Mouse (Mus musculus) forebrain, embryonic 13.5 days (tissue): ENCODE data around the gene Lilra6. TPM values are rescaled to one million over a fixed set of nuclear protein-coding genes. Genes with fewer than 3 reads are reported as not detected.

Source experiments
- polyA plus RNA-seq: library from polyadenylated mRNA; unstranded; fragments of >200 nt; fragmentation: Nextera tagmentation; extraction: Ambion mirVana; gene quantifications from 2 replicates; pipeline ENCODE4 v1.2.1, GENCODE M21; 2015

Gene Lilra6
- polyA plus RNA-seq, 1 experiment from 2014 or later, result not detected

Other genes with a start within 250 kb of the Lilra6 start
- gene Leng1, start 249.7 kb downstream of the Lilra6 start, polyA plus RNA-seq, result 16.1 and 19.2 TPM in 2 replicates
- 2.1 and 3.4 TPM in 2 replicates for gene Tmc4, start 237.9 kb downstream of the Lilra6 start, polyA plus RNA-seq
- 227 and 236 TPM in 2 replicates for gene Tsen34, start 222.6 kb downstream of the Lilra6 start, polyA plus RNA-seq
- gene Mboat7, start 222.0 kb downstream of the Lilra6 start, polyA plus RNA-seq, result 36.2 and 41.6 TPM in 2 replicates
- 1,199 and 1,336 TPM in 2 replicates for gene Rps9, start 211.5 kb downstream of the Lilra6 start, polyA plus RNA-seq
- gene Pirb, start 195.1 kb downstream of the Lilra6 start, polyA plus RNA-seq, result 0.18 and 0.19 TPM in 2 replicates
- not detected in 2 replicates for gene Gm15448, start 89.8 kb downstream of the Lilra6 start, polyA plus RNA-seq
- gene Pira2, start 70.5 kb downstream of the Lilra6 start, polyA plus RNA-seq, result not detected in 2 replicates
- not detected in 2 replicates for gene Gm14548, start 17.4 kb downstream of the Lilra6 start, polyA plus RNA-seq
- gene Lair1, start 147.7 kb upstream of the Lilra6 start, polyA plus RNA-seq, result 1.9 and 2.5 TPM in 2 replicates
- 121 and 149 TPM in 2 replicates for gene Ttyh1, start 203.9 kb upstream of the Lilra6 start, polyA plus RNA-seq
- gene Leng8, start 221.5 kb upstream of the Lilra6 start, polyA plus RNA-seq, result 61.3 and 71.1 TPM in 2 replicates
- gene Leng9, start 234.9 kb upstream of the Lilra6 start, polyA plus RNA-seq, result 3.5 and 3.9 TPM in 2 replicates
- 5.1 and 5.2 TPM in 2 replicates for gene Cdc42ep5, start 249.4 kb upstream of the Lilra6 start, polyA plus RNA-seq